Mouse (Mus musculus): Measurements from ENCODE around the gene Lmf2. TPM values are rescaled to one million over a fixed set of nuclear protein-coding genes. Genes with fewer than 3 reads are reported as not detected.

Gene Lmf2
- polyA plus RNA-seq, 2 experiments: 49.1 to 55.7 TPM

GRCm38 (mm10) chr15:89396883-89397282 lies 41.4 kb upstream of the Lmf2 start:
- Histone ChIP-seq H3K4me2 (replicated peaks; ENCODE audit: low read depth, low read length, severe bottlenecking) (no peak overlapping the region), H3K36me3 (ENCODE audit: control insufficient read depth, insufficient read depth, low read length) (no peaks in the 10 kb centered on the region), H3K27me3 (ENCODE audit: control insufficient read depth, insufficient read depth, low read length) (no peaks in the 10 kb centered on the region), H3K4me1 (ENCODE audit: control insufficient read depth, insufficient read depth, low read length) (no peaks in the 10 kb centered on the region; the same call in 1 of the 2 replicates), H3K27ac (replicated peaks; ENCODE audit: low read depth, low read length) (no peak overlapping the region), H3K4me3 (replicated peaks; ENCODE audit: low read length) (no peak overlapping the region), H3K9me3 (ENCODE audit: control insufficient read depth, low read length) (no peaks in the 10 kb centered on the region), H3K9ac (ENCODE audit: low read depth, low read length, severe bottlenecking) (no peak overlapping the region)
- 84% methylated on average over 4 of the region's 4 CpGs for WGBS
- no peak for DNase-seq (ENCODE audit: low spot score)
- TF ChIP-seq POLR2A (IDR thresholded peaks at IDR 0.05; ENCODE audit: borderline replicate concordance, extremely low read depth, insufficient read depth, insufficient read length): no peak
- no peak for ATAC-seq (ENCODE audit: low FRiP score, low read depth)

- no peak overlapping the region for H3K27ac ChIP-seq (replicated peaks; ENCODE audit: low read depth, low read length)
- WGBS: 91% methylated on average over 10 of the region's 10 CpGs
- no peak for DNase-seq (ENCODE audit: low spot score)
Measured at GRCm38 (mm10) chr15:89390081-89390480, 34.6 kb upstream of the Lmf2 start.

GRCm38 (mm10) chr15:89387127-89387526 lies 31.7 kb upstream of the Lmf2 start:
- Histone ChIP-seq H3K36me3 (ENCODE audit: control insufficient read depth, insufficient read depth, low read length) (no peaks in the 10 kb centered on the region), H3K4me3 (replicated peaks; ENCODE audit: low read length) (no peak overlapping the region), H3K9me3 (ENCODE audit: control insufficient read depth, low read length) (no peaks in the 10 kb centered on the region), H3K9ac (ENCODE audit: low read depth, low read length, severe bottlenecking) (no peak overlapping the region), H3K4me2 (replicated peaks; ENCODE audit: low read depth, low read length, severe bottlenecking) (no peak overlapping the region), H3K27ac (replicated peaks; ENCODE audit: low read depth, low read length) (no peak overlapping the region), H3K4me1 (ENCODE audit: control insufficient read depth, insufficient read depth, low read length) (no peaks in the 10 kb centered on the region), H3K27me3 (ENCODE audit: control insufficient read depth, insufficient read depth, low read length) (no peaks in the 10 kb centered on the region)
- TF ChIP-seq POLR2A (IDR thresholded peaks at IDR 0.05; ENCODE audit: borderline replicate concordance, extremely low read depth, insufficient read depth, insufficient read length): no peak
- DNase-seq (ENCODE audit: low spot score): no peak
- ATAC-seq (ENCODE audit: low FRiP score, low read depth): no peak
- WGBS: 41% methylated on average over 12 of the region's 12 CpGs

More at GRCm38 (mm10) chr15:89390081-89390480, 34.6 kb upstream of the Lmf2 start:
- no peak for TF ChIP-seq POLR2A (IDR thresholded peaks at IDR 0.05; ENCODE audit: borderline replicate concordance, extremely low read depth, insufficient read depth, insufficient read length)
- no peaks in the 10 kb centered on the region for H3K27me3 ChIP-seq (ENCODE audit: control insufficient read depth, insufficient read depth, low read length)
- H3K4me3 ChIP-seq (replicated peaks; ENCODE audit: low read length): no peak overlapping the region
- no peak overlapping the region for H3K9ac ChIP-seq (ENCODE audit: low read depth, low read length, severe bottlenecking)
- no peak overlapping the region for H3K4me2 ChIP-seq (replicated peaks; ENCODE audit: low read depth, low read length, severe bottlenecking)
- H3K36me3 ChIP-seq (ENCODE audit: control insufficient read depth, insufficient read depth, low read length): no peaks in the 10 kb centered on the region
- no peaks in the 10 kb centered on the region for H3K9me3 ChIP-seq (ENCODE audit: control insufficient read depth, low read length)
- no peak for ATAC-seq (ENCODE audit: low FRiP score, low read depth)
- no peaks in the 10 kb centered on the region; the same call in 1 of the 2 replicates for H3K4me1 ChIP-seq (ENCODE audit: control insufficient read depth, insufficient read depth, low read length)

GRCm38 (mm10) chr15:89384617-89385016 lies 29.2 kb upstream of the Lmf2 start, which contains the start of gene Klhdc7b:
Gene Klhdc7b, plus strand, starts transcription at chr15:89384917.
- Histone ChIP-seq H3K9ac (ENCODE audit: low read depth, low read length, severe bottlenecking) (no peak within 1 kb of the TSS), H3K27me3 (ENCODE audit: control insufficient read depth, insufficient read depth, low read length) (peaks cover 12% of the 10 kb centered on the region), H3K9me3 (ENCODE audit: control insufficient read depth, low read length) (no peaks in the 10 kb centered on the region), H3K4me1 (ENCODE audit: control insufficient read depth, insufficient read depth, low read length) (no peaks in the 10 kb centered on the region), H3K4me3 (replicated peaks; ENCODE audit: low read length) (no peak within 1 kb of the TSS), H3K36me3 (ENCODE audit: control insufficient read depth, insufficient read depth, low read length) (no peaks in the 10 kb centered on the region), H3K4me2 (replicated peaks; ENCODE audit: low read depth, low read length, severe bottlenecking) (no peak within 1 kb of the TSS), H3K27ac (replicated peaks; ENCODE audit: low read depth, low read length) (no peak within 1 kb of the TSS)
- ATAC-seq (ENCODE audit: low FRiP score, low read depth): no peak
- DNase-seq (ENCODE audit: low spot score): no peak
- TF ChIP-seq POLR2A (IDR thresholded peaks at IDR 0.05; ENCODE audit: borderline replicate concordance, extremely low read depth, insufficient read depth, insufficient read length): no peak
- WGBS: 89% methylated on average over 7 of the region's 7 CpGs

- 10% methylated on average over 10 of the region's 10 CpGs for WGBS
- H3K4me3 ChIP-seq (replicated peaks; ENCODE audit: low read length): peak overlapping the region; percentile 35
- peaks cover 51% of the 10 kb centered on the region for H3K27me3 ChIP-seq (ENCODE audit: control insufficient read depth, insufficient read depth, low read length)
- no peaks in the 10 kb centered on the region for H3K36me3 ChIP-seq (ENCODE audit: control insufficient read depth, insufficient read depth, low read length)
- DNase-seq (ENCODE audit: low spot score): no peak
- H3K4me1 ChIP-seq (ENCODE audit: control insufficient read depth, insufficient read depth, low read length): peaks cover 14% of the 10 kb centered on the region
- H3K9me3 ChIP-seq (ENCODE audit: control insufficient read depth, low read length): no peaks in the 10 kb centered on the region
- peak overlapping the region; percentile 48; the same call in 1 of the 2 replicates for H3K9ac ChIP-seq (ENCODE audit: low read depth, low read length, severe bottlenecking)
- no peak for TF ChIP-seq POLR2A (IDR thresholded peaks at IDR 0.05; ENCODE audit: borderline replicate concordance, extremely low read depth, insufficient read depth, insufficient read length)
- peak overlapping the region; percentile 67 for H3K4me2 ChIP-seq (replicated peaks; ENCODE audit: low read depth, low read length, severe bottlenecking)
- no peak overlapping the region for H3K27ac ChIP-seq (replicated peaks; ENCODE audit: low read depth, low read length)
- ATAC-seq (ENCODE audit: low FRiP score, low read depth): no peak
Measured at GRCm38 (mm10) chr15:89379429-89379828, 24.0 kb upstream of the Lmf2 start.
